Mouse (Mus musculus): ENCODE data around the gene Slc9a9. TPM values are rescaled to one million over a fixed set of nuclear protein-coding genes. Genes with fewer than 3 reads are reported as not detected.

The Slc9a9 gene
- total RNA-seq, 2 experiments from 2014 or later: 2.9 to 3.0 TPM

GRCm38 (mm10) chr9:94680468-94681094, 10.9 kb downstream of the Slc9a9 start:
- ATAC-seq (replicated peaks; ENCODE audit: low FRiP score, low TSS enrichment, poor library complexity, severe bottlenecking): no peak

- no peak for ATAC-seq (replicated peaks; ENCODE audit: low FRiP score, low TSS enrichment, poor library complexity, severe bottlenecking)
Observed at GRCm38 (mm10) chr9:94681095-94681487, 11.4 kb downstream of the Slc9a9 start.

- ATAC-seq (replicated peaks; ENCODE audit: low FRiP score, low TSS enrichment, poor library complexity, severe bottlenecking): no peak
Observed at GRCm38 (mm10) chr9:94682260-94682659, 12.6 kb downstream of the Slc9a9 start.

DNA sequence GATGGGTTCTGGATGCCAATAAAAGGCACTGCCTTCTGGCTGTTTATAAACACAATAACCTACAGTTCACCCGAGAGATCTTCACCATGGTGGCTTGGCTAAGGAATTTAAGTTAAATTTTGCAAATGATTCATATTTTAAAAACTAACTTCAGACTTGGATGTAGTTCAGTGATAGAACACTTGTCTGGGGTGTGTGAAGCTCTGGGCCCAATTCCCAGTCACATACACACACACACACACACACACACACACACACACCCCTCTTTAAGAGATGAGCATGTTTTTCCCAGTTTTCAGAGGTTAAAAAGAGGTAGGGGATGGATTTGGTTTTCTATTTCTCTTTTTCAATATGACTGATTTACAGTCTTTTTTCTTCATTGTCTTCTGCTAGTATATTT, 15.9 kb downstream of the Slc9a9 start:
- ATAC-seq (replicated peaks; ENCODE audit: low FRiP score, low TSS enrichment, poor library complexity, severe bottlenecking): no peak

GRCm38 (mm10) chr9:94686380-94686779, 16.7 kb downstream of the Slc9a9 start:
- no peak for ATAC-seq (replicated peaks; ENCODE audit: low FRiP score, low TSS enrichment, poor library complexity, severe bottlenecking)

- ATAC-seq (replicated peaks; ENCODE audit: low FRiP score, low TSS enrichment, poor library complexity, severe bottlenecking): peak; percentile 72
Observed at GRCm38 (mm10) chr9:94687203-94687859, 17.6 kb downstream of the Slc9a9 start.

GRCm38 (mm10) chr9:94691311-94692087, 21.8 kb downstream of the Slc9a9 start:
- ATAC-seq (replicated peaks; ENCODE audit: low FRiP score, low TSS enrichment, poor library complexity, severe bottlenecking): no peak

DNA sequence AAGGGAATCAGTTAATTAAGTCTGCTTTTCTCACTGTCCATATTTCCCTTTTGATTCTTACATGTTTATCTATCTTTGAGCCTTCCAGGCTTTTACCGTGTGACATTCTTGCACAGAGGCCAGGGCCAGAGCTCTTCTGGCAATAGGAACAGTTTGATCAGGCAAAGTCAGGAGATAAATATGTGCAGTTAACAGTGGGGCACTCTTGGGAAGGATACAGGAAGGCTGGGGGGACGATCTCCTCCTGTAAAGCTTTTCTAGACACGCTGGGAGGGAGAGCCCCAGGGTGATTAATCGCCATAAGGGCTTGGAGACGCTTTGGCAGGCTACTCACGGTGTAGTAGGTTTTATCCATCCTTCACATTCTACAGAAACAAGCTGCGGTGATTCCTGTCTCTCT, 22.4 kb downstream of the Slc9a9 start:
- no peak for ATAC-seq (replicated peaks; ENCODE audit: low FRiP score, low TSS enrichment, poor library complexity, severe bottlenecking)

- ATAC-seq (replicated peaks; ENCODE audit: low FRiP score, low TSS enrichment, poor library complexity, severe bottlenecking): peak; percentile 72
Observed at GRCm38 (mm10) chr9:94694243-94694642, 24.5 kb downstream of the Slc9a9 start.

GRCm38 (mm10) chr9:94694983-94695382, 25.3 kb downstream of the Slc9a9 start:
- peak; percentile 70 for ATAC-seq (replicated peaks; ENCODE audit: low FRiP score, low TSS enrichment, poor library complexity, severe bottlenecking)

GRCm38 (mm10) chr9:94696539-94697079, 26.9 kb downstream of the Slc9a9 start:
- peak; percentile 50 for ATAC-seq (replicated peaks; ENCODE audit: low FRiP score, low TSS enrichment, poor library complexity, severe bottlenecking)

DNA sequence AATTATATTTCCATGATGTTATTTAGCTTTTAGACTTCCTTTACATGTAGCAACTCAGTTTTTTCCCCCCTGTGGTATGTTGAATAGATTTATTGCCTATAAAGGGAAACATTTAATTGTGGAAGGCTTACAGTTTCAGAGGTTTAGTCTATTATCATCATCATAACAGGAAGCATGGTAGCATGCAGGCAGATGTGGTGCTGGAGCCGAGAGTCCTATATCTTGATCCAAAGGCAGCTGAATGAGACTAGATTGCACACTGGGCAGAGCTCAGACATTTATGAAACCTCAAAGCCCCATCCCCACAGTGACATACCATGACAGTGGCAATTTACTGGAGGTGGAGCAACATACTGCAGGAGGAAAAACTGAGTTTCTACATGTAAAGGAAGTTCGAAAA, 28.5 kb downstream of the Slc9a9 start:
- no peak for ATAC-seq (replicated peaks; ENCODE audit: low FRiP score, low TSS enrichment, poor library complexity, severe bottlenecking)

DNA sequence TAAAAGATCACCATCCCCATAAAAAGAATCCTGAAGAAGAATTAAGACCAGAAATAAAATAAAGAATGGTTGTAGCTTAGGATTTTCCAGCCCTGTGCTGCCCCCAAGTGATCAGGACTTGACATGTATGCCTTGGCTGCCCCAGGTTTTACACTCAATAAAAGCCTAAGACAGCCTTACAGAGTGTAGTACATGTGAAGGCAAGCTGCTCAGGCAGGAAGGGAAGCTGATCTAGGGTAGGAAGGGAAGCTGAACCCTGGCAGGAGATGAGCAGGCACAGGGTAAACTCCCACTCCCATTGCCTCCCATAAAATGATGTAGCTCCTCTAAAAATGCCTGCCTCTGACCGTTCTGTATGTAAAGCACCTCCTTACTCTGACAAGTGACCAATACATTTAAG, 30.8 kb downstream of the Slc9a9 start:
- peak; percentile 50; the same call in 1 of the 2 replicates for ATAC-seq (replicated peaks; ENCODE audit: low FRiP score, low TSS enrichment, poor library complexity, severe bottlenecking)

GRCm38 (mm10) chr9:94701193-94701869, 31.6 kb downstream of the Slc9a9 start:
- ATAC-seq (replicated peaks; ENCODE audit: low FRiP score, low TSS enrichment, poor library complexity, severe bottlenecking): no peak

- ATAC-seq (replicated peaks; ENCODE audit: low FRiP score, low TSS enrichment, poor library complexity, severe bottlenecking): no peak
Observed at GRCm38 (mm10) chr9:94701965-94702634, 32.4 kb downstream of the Slc9a9 start.

GRCm38 (mm10) chr9:94704986-94705757, 35.5 kb downstream of the Slc9a9 start:
- ATAC-seq (replicated peaks; ENCODE audit: low FRiP score, low TSS enrichment, poor library complexity, severe bottlenecking): no peak

GRCm38 (mm10) chr9:94705758-94706026, 36.0 kb downstream of the Slc9a9 start:
- ATAC-seq (replicated peaks; ENCODE audit: low FRiP score, low TSS enrichment, poor library complexity, severe bottlenecking): no peak

- no peak for ATAC-seq (replicated peaks; ENCODE audit: low FRiP score, low TSS enrichment, poor library complexity, severe bottlenecking)
Observed at GRCm38 (mm10) chr9:94712084-94712483, 42.4 kb downstream of the Slc9a9 start.

DNA sequence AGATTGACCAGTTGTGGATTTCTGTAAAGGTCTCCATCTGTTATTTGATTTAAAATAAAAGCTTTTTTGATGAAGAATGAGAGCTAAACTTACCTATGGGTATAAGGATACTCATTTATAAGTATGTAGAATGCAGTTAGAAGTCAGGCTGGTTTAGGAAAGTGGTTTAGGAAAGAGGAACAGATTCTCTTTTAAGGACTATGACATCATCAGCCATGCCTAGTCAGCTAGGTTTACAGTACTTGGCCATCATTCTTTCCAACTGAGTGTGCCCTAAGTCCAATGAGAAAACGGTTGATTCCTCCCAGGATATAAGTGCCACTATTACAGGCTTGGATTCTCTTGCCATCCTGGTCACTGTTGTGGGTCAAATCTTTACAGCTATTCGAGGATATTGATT, 47.0 kb downstream of the Slc9a9 start:
- ATAC-seq (replicated peaks; ENCODE audit: low FRiP score, low TSS enrichment, poor library complexity, severe bottlenecking): no peak
